ENCODE assay signal across 24 mouse cellular contexts in genomic region chr10:19611616-19612015, GRCm38 (mm10). TPM values are rescaled to one million over a fixed set of nuclear protein-coding genes. Genes with fewer than 3 reads are reported as not detected.
"Had no signal": no experiment of that assay in that cellular context is flagged by ENCODE, and none has a peak within 500 bp of the region (broad histone marks: within the 10 kb centered on the region; RNA-seq: fewer than 3 reads in every experiment).

No protein-coding gene starts in this region.

- H3K9ac ChIP-seq: liver, embryonic 12.5 days; liver, embryonic 14.5 days; lung, embryonic 14.5 days; midbrain, embryonic 12.5 days; neural tube, embryonic 13.5 days; neural tube, embryonic 15.5 days had no signal

- H3K4me2 ChIP-seq: liver, embryonic 12.5 days; lung, embryonic 14.5 days; midbrain, embryonic 12.5 days; neural tube, embryonic 13.5 days; neural tube, embryonic 15.5 days had no signal

- H3K27me3 ChIP-seq: liver, embryonic 12.5 days; midbrain, embryonic 12.5 days; neural tube, embryonic 13.5 days; neural tube, embryonic 15.5 days had no signal

- ATAC-seq: liver, embryonic 12.5 days; midbrain, embryonic 16.5 days had no signal

- H3K27ac ChIP-seq: liver, embryonic 12.5 days; liver, embryonic 14.5 days; midbrain, embryonic 10.5 days; midbrain, embryonic 12.5 days; neural tube, embryonic 13.5 days; neural tube, embryonic 15.5 days had no signal

- H3K9me3 ChIP-seq: liver, embryonic 12.5 days; midbrain, embryonic 10.5 days; midbrain, embryonic 12.5 days; neural tube, embryonic 13.5 days; neural tube, embryonic 15.5 days had no signal

- H3K4me3 ChIP-seq: liver, embryonic 12.5 days; midbrain, embryonic 10.5 days; midbrain, embryonic 12.5 days; myocyte; neural tube, embryonic 13.5 days; neural tube, embryonic 15.5 days had no signal

- DNase-seq: midbrain, embryonic 14.5 days; retina, postnatal 1 day; right cerebral cortex, adult 18-20 months; right cerebral cortex, postnatal 25 days; right cerebral cortex, postnatal 4 days; spleen, adult 18-20 months; thymus, adult 18-20 months; thymus, postnatal 14 days; thymus, postnatal 36 days had no signal

- H3K4me1 ChIP-seq: neural tube, embryonic 13.5 days; neural tube, embryonic 15.5 days had no signal

RNA-seq across cellular contexts. Expression of gene Il22ra2, which starts 10.2 kb away (rescaled TPM):
- total RNA-seq: liver, adult 2 months; megakaryocyte-erythroid progenitor cell, adult 5-6 weeks had no signal
- polyA plus RNA-seq: liver, adult 2 months; liver, embryonic 12.5 days; liver, embryonic 16.5 days; lung, embryonic 14.5 days; midbrain, embryonic 10.5 days; midbrain, embryonic 12.5 days; midbrain, embryonic 14.5 days; midbrain, embryonic 16.5 days; myocyte; neural tube, embryonic 11.5 days; neural tube, embryonic 13.5 days; neural tube, embryonic 15.5 days; stomach, embryonic 14.5 days; stomach, embryonic 16.5 days had no signal
